Mouse (Mus musculus): ENCODE results near the gene Icos.

Gene Icos

GRCm38 (mm10) chr1:61039310-61039709, 61.6 kb downstream of the Icos start:
- DNase-seq (ENCODE audit: low spot score) = no peak

GRCm38 (mm10) chr1:61040401-61040800, 62.7 kb downstream of the Icos start:
- no peak for DNase-seq (ENCODE audit: low spot score)

GRCm38 (mm10) chr1:61042842-61043241, 65.1 kb downstream of the Icos start:
- DNase-seq (ENCODE audit: low spot score) = no peak

GRCm38 (mm10) chr1:61046055-61046705, 68.5 kb downstream of the Icos start:
- no peak for DNase-seq (ENCODE audit: low spot score)

GRCm38 (mm10) chr1:61047336-61047735, 69.6 kb downstream of the Icos start:
- DNase-seq (ENCODE audit: low spot score) = no peak

Data from layer of hippocampus, adult 11-12 months (tissue).